Mouse (Mus musculus) lung, adult 2 months (tissue): ENCODE data around the gene Reps2.

Experiments used
- CTCF ChIP-seq: fragments of 200-500 bp; IDR thresholded peaks from 2 replicates; pipeline ENCODE4 v1.5.1; 2011; ENCODE audit warnings: mild to moderate bottlenecking, low read length, control low read depth; ENCODE audit not compliant: insufficient read depth
- POLR2A ChIP-seq: fragments of 200-500 bp; IDR thresholded peaks from 2 replicates; pipeline ENCODE4 v1.6.1; 2011; ENCODE audit warnings: low read depth, mild to moderate bottlenecking, control low read depth, low read length, borderline replicate concordance; ENCODE audit errors: extremely low read depth

- no peak for TF ChIP-seq CTCF
- no peak for TF ChIP-seq POLR2A
Measured at GRCm38 (mm10) chrX:162642402-162643090, 903 bp downstream of the Reps2 start.
